Comparison of ENCODE assay signal across 21 mouse cellular contexts in genomic region chr16:39709387-39710039, GRCm38 (mm10).
A peak's percentile ranks its signal among the peaks of the same experiment; 100 is the strongest.
DNase-seq lines count a peak whose midpoint lies in the region; ATAC-seq and TF ChIP-seq lines count a peak whose summit lies in the region.
"Had no signal": no experiment of that assay in that cellular context is flagged by ENCODE, and none has a peak within 500 bp of the region (broad histone marks: within the 10 kb centered on the region; RNA-seq: fewer than 3 reads in every experiment).

No protein-coding gene starts in this region.

- TF ChIP-seq POLR2A in kidney, adult 2 months (IDR thresholded peaks at IDR 0.05; ENCODE audit: low read depth, low read length): no peak

- ATAC-seq in kidney, embryonic 16.5 days (ENCODE audit: low FRiP score, low TSS enrichment): peak; percentile 92
- no peak for ATAC-seq in megakaryocyte-erythroid progenitor cell, adult 5-6 weeks (replicated peaks; ENCODE audit: low FRiP score, low TSS enrichment, poor library complexity, severe bottlenecking)
- ATAC-seq: forebrain, embryonic 13.5 days; forebrain, postnatal 0 days had no signal

- H3K9ac ChIP-seq in kidney, embryonic 16.5 days (replicated peaks; ENCODE audit: low read length): no peak overlapping the region
- H3K9ac ChIP-seq: forebrain, embryonic 13.5 days; forebrain, postnatal 0 days; hindbrain, embryonic 12.5 days had no signal

- no peak overlapping the region for H3K4me3 ChIP-seq in kidney, adult 2 months (ENCODE audit: insufficient read depth, low read depth, low read length)
- H3K4me3 ChIP-seq in kidney, embryonic 16.5 days (ENCODE audit: low read length): no peak overlapping the region
- H3K4me3 ChIP-seq: embryonic facial prominence, embryonic 10.5 days; forebrain, embryonic 13.5 days; heart, embryonic 10.5 days; hindbrain, embryonic 12.5 days had no signal

- H3K27ac ChIP-seq in kidney, adult 2 months (ENCODE audit: insufficient read depth, low read depth, low read length): no peak overlapping the region
- H3K27ac ChIP-seq in kidney, embryonic 16.5 days (ENCODE audit: low read length): no peak overlapping the region
- H3K27ac ChIP-seq: embryonic facial prominence, embryonic 10.5 days; forebrain, embryonic 13.5 days; heart, embryonic 10.5 days; hindbrain, embryonic 12.5 days had no signal

- no peak for TF ChIP-seq CTCF in kidney, adult 2 months (conservative IDR thresholded peaks at IDR 0.05; ENCODE audit: insufficient read depth, insufficient read length, low read depth, low read length)

- DNase-seq in kidney, adult 2 months: peak; percentile 39
- DNase-seq in kidney, adult 8-10 months: peak; percentile 4 to 14
- DNase-seq in kidney, postnatal 25 days: peak; percentile 10 to 30
- no peak for DNase-seq in MN1 (ENCODE audit: low spot score)
- no peak for DNase-seq in adrenal gland, adult (ENCODE audit: inconsistent age in 2 of 2, low spot score in 1 of 2)
- no peak for DNase-seq in cerebellum, postnatal 14 days
- DNase-seq: adrenal gland, postnatal 14 days; cerebellum, adult 11-12 months; cerebellum, adult 9-10 months; cerebellum, postnatal 36 days; forebrain, postnatal 0 days; gastrocnemius, postnatal 36 days; heart, adult 18-20 months; heart, postnatal 10 days; heart, postnatal 4 days had no signal

- no peaks in the 10 kb centered on the region for H3K36me3 ChIP-seq in kidney, adult 2 months (ENCODE audit: control insufficient read depth, insufficient read depth, low read length)
- H3K36me3 ChIP-seq in kidney, embryonic 16.5 days (ENCODE audit: insufficient read depth, low read length): no peaks in the 10 kb centered on the region
- H3K36me3 ChIP-seq: embryonic facial prominence, embryonic 10.5 days; heart, embryonic 10.5 days; hindbrain, embryonic 12.5 days had no signal

- peak overlapping the region; percentile 21; the same call in 1 of the 2 replicates for H3K4me2 ChIP-seq in kidney, embryonic 16.5 days (replicated peaks; ENCODE audit: low read depth, low read length)
- H3K4me2 ChIP-seq: forebrain, embryonic 13.5 days; hindbrain, embryonic 12.5 days had no signal

- 32% methylated on average over 10 of the region's 10 CpGs for WGBS in kidney, adult 2 months
- WGBS in kidney, embryonic 16.5 days: 29% methylated on average over 10 of the region's 10 CpGs

- no peaks in the 10 kb centered on the region for H3K9me3 ChIP-seq in kidney, embryonic 16.5 days (ENCODE audit: low read length)
- H3K9me3 ChIP-seq: embryonic facial prominence, embryonic 10.5 days; forebrain, embryonic 13.5 days; heart, embryonic 10.5 days; hindbrain, embryonic 12.5 days had no signal

- H3K27me3 ChIP-seq in kidney, adult 2 months (replicated peaks; ENCODE audit: control insufficient read depth, insufficient read depth, low read length): no peaks in the 10 kb centered on the region
- no peaks in the 10 kb centered on the region for H3K27me3 ChIP-seq in kidney, embryonic 16.5 days (ENCODE audit: insufficient read depth, low read length)
- H3K27me3 ChIP-seq: forebrain, embryonic 13.5 days; hindbrain, embryonic 12.5 days had no signal

- no peaks in the 10 kb centered on the region for H3K4me1 ChIP-seq in kidney, adult 2 months (ENCODE audit: control insufficient read depth, insufficient read depth, low read length)
- 0 out of 2 replicates have a peak, but pooled peaks cover 4% of the 10 kb centered on the region for H3K4me1 ChIP-seq in kidney, embryonic 16.5 days (ENCODE audit: insufficient read depth, low read length)
- H3K4me1 ChIP-seq: embryonic facial prominence, embryonic 10.5 days; forebrain, embryonic 13.5 days; heart, embryonic 10.5 days; hindbrain, embryonic 12.5 days had no signal

Comparison
In these comparisons a context has a peak if more than half of its experiments do, and no peak if none do; other contexts are left out.
1. DNase-seq: peak in kidney, adult 2 months (single experiment), kidney, adult 8-10 months (2 of 2) and kidney, postnatal 25 days (2 of 2); none in MN1 (single experiment), adrenal gland, adult (0 of 2) and cerebellum, postnatal 14 days (0 of 2).